Mouse (Mus musculus) intestine, postnatal 0 days (tissue): ENCODE measurements at regions not wholly inside any gene's neighbourhood (a gene's known extent, or its start where the extent isn't known, plus 50 kb on each side); places are given as distances from the start of the nearest gene placed in this dataset.
A peak's percentile ranks its signal among the peaks of the same experiment; 100 is the strongest.

ENCODE experiments used
- ATAC-seq: fragments of 200-750 bp; cut with Nextera tagmentation; 2 replicates; pipeline ENCODE4 v1.8.0; 2017; ENCODE audit warnings: mild to moderate bottlenecking, moderate TSS enrichment, moderate library complexity
- H3K27ac ChIP-seq: fragments of 300-500 bp; sonication (generic); 2 replicates; pipeline ENCODE4 v1.5.1; 2014; ENCODE audit warnings: mild to moderate bottlenecking, low read depth, low read length, moderate library complexity
- H3K27me3 ChIP-seq: fragments of 300-500 bp; sonication (generic); replicated peaks from 2 replicates; pipeline ENCODE4 v1.6.1; 2014; ENCODE audit warnings: low read length, mixed read lengths; ENCODE audit not compliant: control insufficient read depth, insufficient read depth
- H3K36me3 ChIP-seq: fragments of 300-500 bp; sonication (generic); 2 replicates; pipeline ENCODE4 v1.6.1; 2014; ENCODE audit warnings: mild to moderate bottlenecking, moderate library complexity; ENCODE audit not compliant: control insufficient read depth, insufficient read depth
- H3K4me1 ChIP-seq: fragments of 300-500 bp; sonication (generic); replicated peaks from 2 replicates; pipeline ENCODE4 v1.6.1; 2014; ENCODE audit warnings: antibody characterized with exemption, low read length, mixed read lengths; ENCODE audit not compliant: control insufficient read depth, insufficient read depth
- H3K4me2 ChIP-seq: fragments of 300-500 bp; sonication (generic); replicated peaks from 2 replicates; pipeline ENCODE4 v1.6.1; 2014; ENCODE audit warnings: low read depth, mild to moderate bottlenecking, moderate library complexity
- H3K4me3 ChIP-seq: fragments of 300-500 bp; sonication (generic); 2 replicates; pipeline ENCODE4 v1.5.1; 2014; ENCODE audit warnings: low read depth, low read length
- H3K9ac ChIP-seq: fragments of 300-500 bp; sonication (generic); 2 replicates; pipeline ENCODE4 v1.6.1; 2014; ENCODE audit warnings: mild to moderate bottlenecking, low read depth, low read length
- H3K9me3 ChIP-seq: fragments of 300-500 bp; sonication (generic); 2 replicates; pipeline ENCODE4 v1.6.1; 2016; ENCODE audit warnings: mixed run types; ENCODE audit not compliant: control insufficient read depth
- CTCF ChIP-seq: sonication (generic); IDR thresholded peaks from 2 replicates; pipeline ENCODE4 v1.5.1; 2016; ENCODE audit warnings: low read depth, mild to moderate bottlenecking, control low read depth, antibody characterized with exemption, moderate library complexity
- WGBS: fragments of 180-500 bp; shearing (Covaris S2); extraction: QIAGEN DNeasy Blood & Tissue Kit; methylation state at CpG from one replicate; pipeline ENCODE4 v1.1.7; 2014; 5-methylcytosine and 5-hydroxymethylcytosine counted together

DNA sequence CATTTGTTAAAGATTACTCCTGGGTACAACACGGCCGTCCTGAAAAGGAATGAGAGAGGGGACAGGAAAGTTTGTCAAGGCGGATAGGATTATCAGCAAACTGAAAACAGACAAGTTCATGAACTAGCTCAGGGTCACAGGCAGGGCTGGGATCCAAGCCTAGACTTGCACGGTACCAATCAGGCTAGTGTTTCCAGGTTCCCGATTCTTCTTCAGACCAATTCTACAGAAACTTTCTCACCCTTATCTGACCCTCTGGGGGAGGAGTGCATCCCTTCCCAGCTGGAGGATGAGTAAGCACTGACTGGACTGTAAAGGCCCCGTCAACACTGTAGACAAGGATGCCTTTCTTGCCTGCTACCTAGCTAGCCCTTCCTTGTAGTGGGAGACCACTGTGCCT is 238.3 kb upstream of the Fggy start:
- H3K27ac ChIP-seq, result no peak overlapping the region
- H3K4me1 ChIP-seq, result 0 out of 2 replicates have a peak, but pooled peaks cover 4% of the 10 kb centered on the region
- 36% methylated on average over 6 of the region's 6 CpGs for WGBS
- H3K36me3 ChIP-seq, result no peaks in the 10 kb centered on the region
- no peak overlapping the region for H3K4me2 ChIP-seq
- no peaks in the 10 kb centered on the region for H3K9me3 ChIP-seq
- no peak for TF ChIP-seq CTCF
- 0 out of 2 replicates have a peak, but pooled peaks have one; percentile 19 for ATAC-seq
- H3K4me3 ChIP-seq, result no peak overlapping the region
- H3K27me3 ChIP-seq, result no peaks in the 10 kb centered on the region
- no peak overlapping the region for H3K9ac ChIP-seq

DNA sequence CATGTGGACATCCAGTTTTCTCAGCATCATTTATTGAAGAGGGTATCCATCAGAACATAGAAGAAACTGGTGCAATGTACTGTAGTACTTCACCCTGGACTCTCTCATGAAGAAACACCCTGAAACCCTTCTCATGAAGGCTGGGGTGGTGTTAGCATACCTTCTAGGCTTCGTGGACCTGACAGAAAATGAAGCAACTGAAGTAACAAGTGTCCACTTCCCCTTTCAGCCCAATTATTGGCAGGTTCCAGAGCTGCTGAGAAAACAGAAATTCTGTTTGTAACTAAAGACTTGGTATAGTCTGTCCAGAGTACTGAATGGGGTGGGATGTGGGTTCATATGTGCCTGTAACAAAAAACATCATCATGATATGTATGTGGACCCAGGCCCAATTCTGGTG is 231.4 kb upstream of the Fggy start:
- H3K27ac ChIP-seq, result no peak overlapping the region
- no peaks in the 10 kb centered on the region for H3K4me1 ChIP-seq
- TF ChIP-seq CTCF, result no peak
- 76% methylated on average over 1 of the region's 1 CpGs for WGBS
- no peak overlapping the region for H3K4me2 ChIP-seq
- ATAC-seq, result no peak
- no peaks in the 10 kb centered on the region for H3K9me3 ChIP-seq
- H3K9ac ChIP-seq, result no peak overlapping the region
- no peaks in the 10 kb centered on the region for H3K27me3 ChIP-seq
- no peak overlapping the region for H3K4me3 ChIP-seq
- H3K36me3 ChIP-seq, result no peaks in the 10 kb centered on the region

DNA sequence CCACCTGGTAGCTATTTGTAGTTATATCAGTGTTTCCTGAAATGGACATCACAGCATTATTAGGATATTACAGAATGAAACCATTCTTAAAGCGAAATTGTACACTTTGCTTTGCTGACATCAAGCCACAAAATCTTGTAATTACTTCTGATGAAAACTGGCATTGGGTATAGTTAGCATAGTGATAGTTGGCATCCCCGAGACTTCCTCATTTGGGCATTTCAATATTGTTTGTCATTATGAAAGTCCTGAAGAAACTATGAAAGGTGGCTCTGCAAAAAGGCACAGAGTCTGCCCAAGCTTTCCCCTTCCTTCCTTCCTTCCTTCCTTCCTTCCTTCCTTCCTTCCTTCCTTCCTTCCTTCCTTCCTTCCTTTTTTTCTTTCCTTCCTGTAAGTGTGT is 217.5 kb upstream of the Fggy start:
- no peaks in the 10 kb centered on the region for H3K4me1 ChIP-seq
- TF ChIP-seq CTCF, result no peak
- no peaks in the 10 kb centered on the region for H3K27me3 ChIP-seq
- ATAC-seq, result no peak
- H3K36me3 ChIP-seq, result no peaks in the 10 kb centered on the region
- 87% methylated on average over 2 of the region's 2 CpGs for WGBS
- H3K9ac ChIP-seq, result no peak overlapping the region
- no peak overlapping the region for H3K4me2 ChIP-seq
- H3K27ac ChIP-seq, result no peak overlapping the region
- H3K9me3 ChIP-seq, result no peaks in the 10 kb centered on the region
- no peak overlapping the region for H3K4me3 ChIP-seq

DNA sequence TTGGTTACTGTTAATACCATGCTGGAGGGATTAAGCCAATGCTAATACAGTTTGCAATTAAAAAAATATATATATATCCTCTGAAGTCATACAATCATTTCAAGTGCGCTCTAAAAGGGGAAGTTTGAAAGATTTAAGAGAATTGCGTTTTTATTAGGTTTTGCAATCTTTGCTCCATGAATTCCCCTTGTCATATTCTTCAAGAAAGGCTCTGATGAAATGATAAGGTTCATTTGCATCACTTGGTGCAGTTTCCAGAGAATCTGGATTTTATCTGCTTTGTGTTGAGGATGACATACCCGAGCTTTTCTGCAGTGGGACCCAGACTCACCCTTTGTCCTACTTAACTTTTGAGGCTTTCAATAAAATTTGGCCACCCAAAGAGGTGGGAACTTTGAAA is 216.4 kb upstream of the Fggy start:
- no peak for TF ChIP-seq CTCF
- no peak overlapping the region for H3K27ac ChIP-seq

DNA sequence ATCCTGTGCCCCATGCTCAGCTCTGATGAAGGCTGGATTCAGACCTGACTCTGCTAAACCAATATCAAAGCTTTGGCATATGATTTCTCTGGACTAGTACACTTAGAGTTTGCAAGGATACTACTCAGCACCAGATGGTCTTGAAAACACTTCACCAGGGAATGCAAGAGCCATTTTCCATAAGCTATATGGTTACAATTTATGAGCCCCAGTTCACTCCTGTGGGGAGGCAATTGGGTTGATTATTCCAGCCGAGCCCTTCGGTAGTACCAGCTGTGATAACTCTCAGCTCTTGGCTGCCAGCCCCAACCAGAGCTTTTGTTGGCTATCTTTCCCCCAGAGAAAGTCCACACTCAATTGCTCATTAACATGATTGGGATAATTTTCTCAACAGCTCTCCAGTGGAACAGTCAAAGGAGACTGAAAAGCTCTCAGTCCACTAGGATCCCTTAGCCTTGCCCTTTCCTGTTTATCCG is 210.5 kb upstream of the Fggy start:
- no peaks in the 10 kb centered on the region for H3K36me3 ChIP-seq
- H3K27ac ChIP-seq, result no peak overlapping the region
- no peaks in the 10 kb centered on the region for H3K9me3 ChIP-seq
- H3K27me3 ChIP-seq, result no peaks in the 10 kb centered on the region
- no peak for ATAC-seq
- no peak for TF ChIP-seq CTCF
- H3K4me1 ChIP-seq, result 0 out of 2 replicates have a peak, but pooled peaks cover 2% of the 10 kb centered on the region
- no peak overlapping the region for H3K4me3 ChIP-seq
- no peak overlapping the region for H3K9ac ChIP-seq
- no peak overlapping the region for H3K4me2 ChIP-seq
- 40% methylated on average over 3 of the region's 3 CpGs for WGBS

More for the DNA sequence above, 216.4 kb upstream of the Fggy start:
- 75% methylated on average over 3 of the region's 3 CpGs for WGBS
- H3K4me3 ChIP-seq, result no peak overlapping the region
- no peak for ATAC-seq
- no peaks in the 10 kb centered on the region for H3K36me3 ChIP-seq
- no peaks in the 10 kb centered on the region for H3K27me3 ChIP-seq
- H3K4me1 ChIP-seq, result no peaks in the 10 kb centered on the region
- H3K4me2 ChIP-seq, result no peak overlapping the region
- H3K9me3 ChIP-seq, result no peaks in the 10 kb centered on the region
- H3K9ac ChIP-seq, result no peak overlapping the region

DNA sequence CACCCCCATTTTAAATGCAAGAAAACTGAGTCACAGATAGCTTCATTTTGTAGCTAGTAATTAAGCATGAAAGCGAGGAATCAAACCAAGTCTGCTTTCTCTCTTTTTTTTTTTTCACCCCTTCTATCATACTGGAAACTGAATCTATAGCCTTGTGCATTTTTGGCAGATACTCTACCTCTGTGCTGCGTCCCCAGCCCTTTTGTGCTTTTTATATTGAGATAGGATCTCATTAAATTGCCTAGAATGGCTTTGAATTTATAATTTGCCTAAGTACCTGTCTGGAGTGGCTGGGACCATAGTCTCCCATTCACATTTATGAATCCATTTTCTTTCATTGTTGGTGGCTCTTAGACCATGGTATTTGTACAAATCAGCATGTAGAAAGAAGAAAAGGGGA is 209.9 kb upstream of the Fggy start:
- H3K27ac ChIP-seq, result no peak overlapping the region
- no peaks in the 10 kb centered on the region for H3K36me3 ChIP-seq
- no peak overlapping the region for H3K4me3 ChIP-seq
- H3K9ac ChIP-seq, result no peak overlapping the region
- no peak for TF ChIP-seq CTCF
- no peak for ATAC-seq
- no peak overlapping the region for H3K4me2 ChIP-seq
- H3K9me3 ChIP-seq, result no peaks in the 10 kb centered on the region
- WGBS, result 92% methylated on average over 2 of the region's 2 CpGs
- 0 out of 2 replicates have a peak, but pooled peaks cover 2% of the 10 kb centered on the region for H3K4me1 ChIP-seq
- H3K27me3 ChIP-seq, result no peaks in the 10 kb centered on the region

DNA sequence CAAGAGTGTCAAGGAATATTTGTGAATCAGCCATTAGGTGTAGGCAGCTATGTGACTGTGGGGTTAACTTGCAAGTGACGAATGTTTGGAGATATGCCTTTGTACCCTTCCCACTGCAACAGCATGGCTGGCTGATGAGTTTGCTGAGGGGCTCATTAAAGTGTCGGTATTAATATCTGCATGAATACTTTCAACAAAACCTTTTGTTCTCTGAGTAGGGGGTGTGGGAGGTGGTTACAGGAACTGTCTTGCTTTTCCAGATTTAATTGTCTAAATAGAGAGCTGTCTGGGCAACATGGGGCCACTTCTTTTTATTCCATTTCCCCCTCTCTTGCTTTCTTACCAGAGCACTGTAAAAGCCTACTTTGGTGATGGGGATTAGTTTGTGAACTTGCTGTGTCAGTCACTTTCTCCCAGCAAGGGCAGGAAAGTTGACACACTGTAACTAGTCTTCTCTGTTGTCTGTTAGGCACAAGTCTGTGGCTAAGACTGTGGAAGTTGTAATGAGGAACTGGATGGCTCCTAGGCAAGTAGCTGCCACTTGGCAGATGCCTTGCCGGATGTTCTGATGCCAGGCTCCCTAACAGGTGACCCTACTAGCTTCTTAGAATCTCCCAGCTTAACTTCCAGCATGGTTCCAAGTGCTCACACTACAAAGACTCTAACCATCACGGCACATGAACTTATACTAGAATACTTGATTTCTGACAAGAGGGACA is 208.7 kb upstream of the Fggy start:
- 83% methylated on average over 4 of the region's 4 CpGs for WGBS
- no peak for ATAC-seq
- Histone ChIP-seq H3K9me3 (no peaks in the 10 kb centered on the region), H3K4me3 (no peak overlapping the region), H3K4me1 (0 out of 2 replicates have a peak, but pooled peaks cover 2% of the 10 kb centered on the region), H3K36me3 (no peaks in the 10 kb centered on the region), H3K27me3 (no peaks in the 10 kb centered on the region), H3K27ac (no peak overlapping the region), H3K9ac (no peak overlapping the region), H3K4me2 (no peak overlapping the region)
- TF ChIP-seq CTCF, result no peak
